Mouse (Mus musculus) embryonic fibroblast, embryonic 13.5 days (primary cell): ENCODE measurements at regions not wholly inside any gene's neighbourhood (a gene's known extent, or its start where the extent isn't known, plus 50 kb on each side); places are given as distances from the start of the nearest gene placed in this dataset.

Experiments used
- CTCF ChIP-seq: IDR thresholded peaks from 2 replicates; pipeline ENCODE4 v1.5.1; 2011; ENCODE audit warnings: mild to moderate bottlenecking, control low read depth, low read length, moderate library complexity, borderline replicate concordance; ENCODE audit not compliant: insufficient read depth
- POLR2A ChIP-seq: IDR thresholded peaks from 2 replicates; pipeline ENCODE4 v1.6.1; 2011; ENCODE audit warnings: low read depth, mild to moderate bottlenecking, control low read depth, low read length, moderate library complexity

- TF ChIP-seq CTCF, result no peak
- no peak for TF ChIP-seq POLR2A
Measured at GRCm38 (mm10) chr3:34512503-34513145, 137.6 kb upstream of the Sox2 start.
